Mouse (Mus musculus) lung, embryonic 15.5 days (tissue): ENCODE results near the gene Ppil6. TPM values are rescaled to one million over a fixed set of nuclear protein-coding genes. Genes with fewer than 3 reads are reported as not detected.

Experiments used
- ATAC-seq: fragments of 200-750 bp; cut with Nextera tagmentation; 2 replicates; pipeline ENCODE4 v1.8.0; 2017; ENCODE audit warnings: moderate number of reproducible peaks, borderline replicate concordance; ENCODE audit not compliant: low FRiP score, low TSS enrichment; ENCODE audit errors: extremely low read depth
- H3K27ac ChIP-seq: fragments of 300-500 bp; sonication (generic); 2 replicates; pipeline ENCODE4 v1.5.1; 2015; ENCODE audit warnings: moderate library complexity, mild to moderate bottlenecking, inconsistent platforms
- H3K27me3 ChIP-seq: fragments of 300-500 bp; sonication (generic); 2 replicates; pipeline ENCODE4 v1.6.1; 2015; ENCODE audit warnings: inconsistent platforms
- H3K36me3 ChIP-seq: fragments of 300-500 bp; sonication (generic); 2 replicates; pipeline ENCODE4 v1.6.1; 2015; ENCODE audit warnings: inconsistent platforms
- H3K4me1 ChIP-seq: fragments of 300-500 bp; sonication (generic); 2 replicates; pipeline ENCODE4 v1.6.1; 2015; ENCODE audit warnings: inconsistent platforms
- H3K4me2 ChIP-seq: fragments of 300-500 bp; sonication (generic); 2 replicates; pipeline ENCODE4 v1.6.1; 2015; ENCODE audit warnings: inconsistent platforms, mild to moderate bottlenecking, moderate library complexity
- H3K4me3 ChIP-seq: fragments of 300-500 bp; sonication (generic); 2 replicates; pipeline ENCODE4 v1.5.1; 2015; ENCODE audit warnings: mild to moderate bottlenecking, inconsistent platforms
- H3K9ac ChIP-seq: fragments of 300-500 bp; sonication (generic); 2 replicates; pipeline ENCODE4 v1.6.1; 2015; ENCODE audit warnings: inconsistent platforms
- H3K9me3 ChIP-seq: fragments of 300-500 bp; sonication (generic); 2 replicates; pipeline ENCODE4 v1.6.1; 2016; ENCODE audit warnings: inconsistent platforms
- whole genome bisulfite sequencing: fragments of 180-500 bp; shearing (Covaris S2); methylation state at CpG from one replicate; pipeline ENCODE4 v1.1.7; 2015; 5-methylcytosine and 5-hydroxymethylcytosine counted together
- polyA plus RNA-seq: library from polyadenylated mRNA; unstranded; fragments of >200 nt; fragmentation: Nextera tagmentation; extraction: Ambion mirVana; gene quantifications from 2 replicates; pipeline ENCODE4 v1.2.1, GENCODE M21; 2015

The Ppil6 gene
- polyA plus RNA-seq, 1 experiment from 2014 or later: 2.5 TPM

DNA sequence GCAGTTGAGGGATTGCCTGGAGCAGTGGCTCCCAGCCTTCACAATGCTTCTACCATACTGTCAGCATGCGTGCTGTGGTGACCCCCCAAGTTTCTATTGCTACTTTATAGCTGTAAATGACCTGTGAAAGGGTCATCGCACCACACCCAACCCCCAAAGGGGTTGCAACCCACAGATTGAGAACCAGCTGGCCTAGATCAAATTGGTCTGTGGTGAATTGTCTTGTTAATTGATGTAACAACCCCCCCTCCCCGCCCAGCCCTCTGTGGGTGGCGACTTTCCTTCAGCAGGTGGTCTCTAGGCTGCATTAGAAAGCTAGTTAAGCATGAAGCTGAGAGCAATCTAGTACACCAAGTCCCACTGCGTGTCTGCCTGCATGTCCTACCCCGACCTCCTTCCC, 22.9 kb upstream of the Ppil6 start:
- 61% methylated on average over 6 of the region's 6 CpGs for WGBS
- no peak overlapping the region for H3K27ac ChIP-seq

DNA sequence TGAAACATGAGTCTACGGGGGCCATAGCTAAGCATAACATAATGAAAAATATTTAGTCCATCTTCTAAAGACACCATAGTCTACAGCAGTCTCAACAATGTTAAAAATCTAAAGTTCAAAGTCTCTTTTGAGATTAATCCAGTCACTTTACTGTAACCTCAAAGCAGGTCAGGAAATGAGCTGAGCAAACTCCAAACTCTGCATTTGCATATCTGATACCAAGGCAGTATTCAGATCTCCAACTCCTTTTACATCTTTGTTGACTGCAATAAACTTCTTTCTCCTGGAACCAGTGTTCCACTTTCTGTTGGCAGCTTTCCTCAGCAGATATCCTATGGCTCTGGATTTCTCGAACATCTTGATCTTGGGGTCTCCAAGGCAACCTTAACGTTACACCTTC, 19.5 kb upstream of the Ppil6 start:
- ATAC-seq: no peak
- H3K36me3 ChIP-seq: 0 out of 2 replicates have a peak, but pooled peaks cover 1% of the 10 kb centered on the region
- 74% methylated on average over 3 of the region's 3 CpGs for WGBS
- H3K27ac ChIP-seq: no peak overlapping the region
- H3K4me1 ChIP-seq: peaks cover 26% of the 10 kb centered on the region
- H3K27me3 ChIP-seq: no peaks in the 10 kb centered on the region
- H3K4me3 ChIP-seq: no peak overlapping the region
- H3K4me2 ChIP-seq: no peak overlapping the region
- H3K9me3 ChIP-seq: no peaks in the 10 kb centered on the region
- H3K9ac ChIP-seq: no peak overlapping the region

More for the DNA sequence above, 22.9 kb upstream of the Ppil6 start:
- no peaks in the 10 kb centered on the region for H3K9me3 ChIP-seq
- ATAC-seq: no peak
- no peaks in the 10 kb centered on the region for H3K27me3 ChIP-seq
- peaks cover 21% of the 10 kb centered on the region for H3K36me3 ChIP-seq
- H3K4me3 ChIP-seq: no peak overlapping the region
- H3K4me2 ChIP-seq: no peak overlapping the region
- no peak overlapping the region for H3K9ac ChIP-seq
- H3K4me1 ChIP-seq: no peaks in the 10 kb centered on the region

- Histone ChIP-seq H3K9ac (no peak overlapping the region), H3K4me3 (no peak overlapping the region), H3K27ac (0 out of 2 replicates have a peak overlapping the region, but pooled peaks have one; percentile 12), H3K36me3 (no peaks in the 10 kb centered on the region), H3K4me2 (no peak overlapping the region), H3K4me1 (peaks cover 30% of the 10 kb centered on the region), H3K9me3 (no peaks in the 10 kb centered on the region), H3K27me3 (no peaks in the 10 kb centered on the region)
- no peak for ATAC-seq
Observed at GRCm38 (mm10) chr10:41472534-41472933, 17.7 kb upstream of the Ppil6 start.

GRCm38 (mm10) chr10:41472962-41473481, 17.2 kb upstream of the Ppil6 start:
- Histone ChIP-seq H3K9ac (no peak overlapping the region), H3K4me2 (no peak overlapping the region), H3K4me1 (peaks cover 33% of the 10 kb centered on the region), H3K27me3 (no peaks in the 10 kb centered on the region), H3K36me3 (no peaks in the 10 kb centered on the region), H3K4me3 (no peak overlapping the region), H3K27ac (0 out of 2 replicates have a peak overlapping the region, but pooled peaks have one; percentile 12), H3K9me3 (no peaks in the 10 kb centered on the region)
- no peak for ATAC-seq
- 72% methylated on average over 5 of the region's 5 CpGs for WGBS

GRCm38 (mm10) chr10:41473782-41474468, 16.3 kb upstream of the Ppil6 start:
- peaks cover 3% of the 10 kb centered on the region; the same call in 1 of the 2 replicates for H3K36me3 ChIP-seq
- WGBS: 48% methylated on average over 6 of the region's 6 CpGs
- H3K9me3 ChIP-seq: no peaks in the 10 kb centered on the region
- no peaks in the 10 kb centered on the region for H3K27me3 ChIP-seq
- no peak overlapping the region for H3K4me2 ChIP-seq
- H3K4me3 ChIP-seq: no peak overlapping the region
- no peak overlapping the region for H3K9ac ChIP-seq
- H3K27ac ChIP-seq: peak overlapping the region; percentile 92; the same call in 1 of the 2 replicates
- H3K4me1 ChIP-seq: peaks cover 40% of the 10 kb centered on the region
- ATAC-seq: no peak

GRCm38 (mm10) chr10:41474981-41475391, 15.3 kb upstream of the Ppil6 start:
- H3K27ac ChIP-seq: peak overlapping the region; percentile 92
- WGBS: 20% methylated on average over 1 of the region's 1 CpGs
- no peak overlapping the region for H3K4me3 ChIP-seq
- ATAC-seq: no peak
- peak overlapping the region; percentile 86 for H3K4me2 ChIP-seq
- peaks cover 13% of the 10 kb centered on the region; the same call in 1 of the 2 replicates for H3K36me3 ChIP-seq
- H3K9me3 ChIP-seq: no peaks in the 10 kb centered on the region
- H3K27me3 ChIP-seq: no peaks in the 10 kb centered on the region
- H3K9ac ChIP-seq: no peak overlapping the region
- peaks cover 49% of the 10 kb centered on the region for H3K4me1 ChIP-seq

DNA sequence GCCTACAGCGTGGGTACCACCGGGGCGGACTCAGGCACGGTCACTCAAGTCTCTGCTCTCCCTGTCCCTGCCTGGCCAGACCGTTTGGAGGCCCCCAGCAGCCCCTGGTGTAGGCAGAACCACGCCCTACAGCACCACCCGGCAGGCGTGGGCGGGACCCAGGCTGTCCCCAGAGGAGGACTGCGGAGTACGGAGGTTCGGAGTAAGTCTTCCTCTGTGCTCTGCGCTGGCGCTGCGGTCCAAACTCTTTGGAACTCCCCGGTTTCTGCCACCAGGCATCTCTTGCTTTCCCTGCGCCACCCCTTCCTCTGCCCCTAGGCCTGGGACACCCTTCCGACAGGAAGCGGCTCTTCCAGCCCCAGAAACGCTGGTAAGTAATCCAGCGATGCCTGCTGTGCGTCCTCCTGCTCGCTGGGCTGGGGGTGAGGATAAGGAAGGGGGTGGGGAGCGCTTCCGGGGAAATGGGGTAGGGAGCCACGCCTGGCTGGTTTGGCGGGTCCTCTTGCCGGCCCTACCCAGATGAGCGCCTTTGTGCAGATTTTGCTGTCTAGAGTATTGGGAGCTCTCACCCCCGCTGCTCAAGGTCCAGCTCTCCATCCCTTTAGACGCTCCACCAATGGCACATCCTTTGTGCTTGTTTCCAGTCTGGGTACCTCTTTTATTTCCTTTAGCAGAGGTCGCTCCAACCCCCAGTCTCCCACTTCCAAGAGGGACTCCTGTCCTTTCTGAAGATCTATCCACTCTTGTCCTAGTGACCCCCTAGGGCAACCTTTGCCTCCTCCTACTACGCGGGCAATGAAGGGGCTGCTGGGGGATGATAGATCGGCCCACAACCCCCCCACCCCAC, 13.8 kb upstream of the Ppil6 start, which contains the start of gene Mical1:
Mical1 (plus strand) TSS at position 144 of the 847 bp plus-strand sequence.
- H3K4me3 ChIP-seq: peak within 1 kb of the TSS; percentile 62
- 1% methylated on average over 33 of the region's 35 CpGs for WGBS
- H3K9me3 ChIP-seq: no peaks in the 10 kb centered on the region
- H3K36me3 ChIP-seq: peaks cover 25% of the 10 kb centered on the region; the same call in 1 of the 2 replicates
- peak within 1 kb of the TSS; percentile 92 for H3K27ac ChIP-seq
- peak within 1 kb of the TSS; percentile 67 for H3K9ac ChIP-seq
- H3K4me1 ChIP-seq: peaks cover 59% of the 10 kb centered on the region
- H3K4me2 ChIP-seq: peak within 1 kb of the TSS; percentile 86
- no peaks in the 10 kb centered on the region for H3K27me3 ChIP-seq
- peak; percentile 72 for ATAC-seq

GRCm38 (mm10) chr10:41477018-41477277, 13.3 kb upstream of the Ppil6 start:
- peak overlapping the region; percentile 62 for H3K4me3 ChIP-seq
- peak overlapping the region; percentile 86 for H3K4me2 ChIP-seq
- peaks cover 25% of the 10 kb centered on the region; the same call in 1 of the 2 replicates for H3K36me3 ChIP-seq
- under 1% methylated on average over 9 of the region's 9 CpGs for WGBS
- peaks cover 59% of the 10 kb centered on the region for H3K4me1 ChIP-seq
- H3K27ac ChIP-seq: peak overlapping the region; percentile 92
- ATAC-seq: peak; percentile 17
- H3K9me3 ChIP-seq: no peaks in the 10 kb centered on the region
- H3K27me3 ChIP-seq: no peaks in the 10 kb centered on the region
- H3K9ac ChIP-seq: peak overlapping the region; percentile 67

DNA sequence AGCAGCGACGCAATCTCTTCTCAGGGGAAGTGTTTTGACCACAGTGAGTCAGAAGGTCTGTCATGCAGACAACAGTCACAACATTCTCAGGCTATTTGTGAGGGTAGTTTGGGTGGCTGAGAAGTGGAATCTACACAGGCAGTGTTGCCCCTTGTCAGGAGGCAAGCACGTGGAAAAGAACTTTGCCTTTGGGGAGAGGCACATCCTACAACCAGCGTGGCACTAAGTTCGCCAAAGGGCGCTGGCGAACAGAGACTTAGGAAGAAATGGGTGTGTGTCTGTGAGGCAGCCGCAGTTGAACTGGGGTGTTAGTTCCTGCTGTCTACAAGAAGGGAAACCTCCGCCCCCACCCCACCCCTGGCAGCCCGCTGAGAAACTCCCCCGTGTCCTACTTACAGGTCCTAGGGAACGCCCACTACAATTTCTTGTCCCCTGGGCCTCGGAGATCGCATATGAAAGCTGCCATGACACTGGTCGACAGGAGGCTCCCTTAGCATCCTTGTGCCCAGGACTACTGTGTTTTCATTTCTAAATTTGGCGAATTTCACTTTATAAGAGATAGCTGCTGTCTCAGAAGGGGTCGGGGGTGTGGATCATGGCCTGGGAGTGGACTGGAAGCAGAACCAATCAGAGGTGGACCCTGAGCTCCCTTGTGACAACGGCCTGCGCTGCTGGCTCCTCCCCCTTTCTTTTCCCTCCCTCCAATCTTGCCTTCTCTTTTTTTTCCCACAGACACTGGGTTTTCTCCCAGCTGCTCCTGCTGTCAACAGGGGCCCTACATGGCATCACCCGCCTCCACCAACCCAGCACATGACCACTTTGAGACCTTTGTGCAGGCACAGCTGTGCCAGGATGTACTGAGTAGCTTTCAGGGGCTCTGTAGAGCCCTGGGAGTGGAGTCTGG, 12.7 kb upstream of the Ppil6 start:
- peak overlapping the region; percentile 67 for H3K9ac ChIP-seq
- peaks cover 59% of the 10 kb centered on the region for H3K4me1 ChIP-seq
- 2% methylated on average over 20 of the region's 20 CpGs for WGBS
- H3K27ac ChIP-seq: peak overlapping the region; percentile 92
- no peaks in the 10 kb centered on the region for H3K9me3 ChIP-seq
- H3K36me3 ChIP-seq: peaks cover 28% of the 10 kb centered on the region
- peak overlapping the region; percentile 86 for H3K4me2 ChIP-seq
- no peaks in the 10 kb centered on the region for H3K27me3 ChIP-seq
- H3K4me3 ChIP-seq: peak overlapping the region; percentile 62
- peak; percentile 85 for ATAC-seq

DNA sequence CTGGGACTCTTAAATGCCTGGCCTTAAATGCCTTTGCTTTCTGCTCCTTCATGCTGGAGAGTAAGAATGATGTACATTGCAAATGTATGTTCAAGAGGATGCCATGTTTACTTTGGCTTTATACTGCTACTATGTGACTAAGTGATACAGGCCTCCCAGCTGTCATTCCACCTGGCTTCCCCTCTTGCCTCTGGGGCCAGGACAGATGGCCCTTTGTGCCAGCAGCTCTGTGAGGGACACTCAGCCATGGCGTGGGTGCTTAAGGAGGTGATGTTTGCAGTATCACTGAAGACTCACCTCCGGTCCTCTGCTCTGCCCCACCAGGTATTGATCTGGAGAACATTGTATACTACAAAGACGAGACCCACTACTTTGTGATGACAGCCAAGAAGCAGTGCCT, 10.3 kb upstream of the Ppil6 start:
- H3K4me3 ChIP-seq: no peak overlapping the region
- no peaks in the 10 kb centered on the region for H3K9me3 ChIP-seq
- no peak overlapping the region for H3K9ac ChIP-seq
- H3K4me1 ChIP-seq: peaks cover 41% of the 10 kb centered on the region
- no peak overlapping the region for H3K27ac ChIP-seq
- 68% methylated on average over 3 of the region's 3 CpGs for WGBS
- no peak for ATAC-seq
- H3K27me3 ChIP-seq: no peaks in the 10 kb centered on the region
- H3K36me3 ChIP-seq: peaks cover 52% of the 10 kb centered on the region
- H3K4me2 ChIP-seq: no peak overlapping the region
